8 mouse cellular contexts compared by ENCODE assay signal in the genomic region with DNA sequence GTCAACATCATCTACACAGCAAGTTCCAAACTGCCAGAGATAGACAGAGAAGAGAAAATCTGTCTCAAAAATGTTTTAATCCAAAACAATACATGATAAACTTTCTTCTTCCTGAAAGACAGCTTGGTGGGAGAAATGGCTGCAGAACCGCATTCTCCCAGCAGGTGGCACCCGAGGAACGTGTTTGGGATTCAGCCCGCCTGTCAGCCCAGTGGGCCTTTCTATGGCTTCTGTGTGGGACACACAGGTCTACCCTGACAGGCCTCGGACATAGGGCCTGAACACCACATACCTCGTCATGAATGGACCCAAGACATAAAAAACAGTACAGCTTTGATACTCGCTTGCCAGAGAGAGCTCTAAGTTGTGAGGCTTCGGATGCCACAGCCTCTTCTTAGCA. TPM values are rescaled to one million over a fixed set of nuclear protein-coding genes. Genes with fewer than 3 reads are reported as not detected.
A peak's percentile ranks its signal among the peaks of the same experiment; 100 is the strongest.
DNase-seq lines count a peak whose midpoint lies in the region; ATAC-seq and TF ChIP-seq lines count a peak whose summit lies in the region.

No protein-coding gene starts in this region.

- H3K4me3 ChIP-seq in heart, adult 2 months = no peak overlapping the region
- no peak overlapping the region for H3K4me3 ChIP-seq in kidney, postnatal 0 days (replicated peaks; ENCODE audit: low read depth, low read length)
- no peak overlapping the region for H3K4me3 ChIP-seq in liver, embryonic 11.5 days (ENCODE audit: low read depth, low read length)

- H3K27ac ChIP-seq in heart, adult 2 months = no peak overlapping the region
- H3K27ac ChIP-seq in kidney, postnatal 0 days = no peak overlapping the region
- H3K27ac ChIP-seq in liver, embryonic 11.5 days (ENCODE audit: low read depth, low read length) = no peak overlapping the region

- H3K79me2 ChIP-seq in heart, adult 2 months (replicated peaks; ENCODE audit: control insufficient read depth, insufficient read depth, low read length) = no peaks in the 10 kb centered on the region

- 12% methylated on average over 8 of the region's 8 CpGs for WGBS in heart, adult 2 months
- WGBS in kidney, postnatal 0 days = 19% methylated on average over 8 of the region's 8 CpGs
- 19% methylated on average over 8 of the region's 8 CpGs for WGBS in liver, embryonic 11.5 days

- H3K4me2 ChIP-seq in kidney, postnatal 0 days (ENCODE audit: low read length) = no peak overlapping the region
- no peak overlapping the region for H3K4me2 ChIP-seq in liver, embryonic 11.5 days

- H3K9me3 ChIP-seq in kidney, postnatal 0 days (replicated peaks; ENCODE audit: low read length) = no peaks in the 10 kb centered on the region
- H3K9me3 ChIP-seq in liver, embryonic 11.5 days (ENCODE audit: control insufficient read depth, low read length) = 0 out of 2 replicates have a peak, but pooled peaks cover 2% of the 10 kb centered on the region

- TF ChIP-seq EP300 in heart, adult 2 months (IDR thresholded peaks at IDR 0.05; ENCODE audit: insufficient read depth, low read depth, low read length) = peak; percentile 88

- no peak for TF ChIP-seq POLR2A in heart, adult 2 months (IDR thresholded peaks at IDR 0.05; ENCODE audit: insufficient read depth, low read depth, low read length)

- H3K36me3 ChIP-seq in heart, adult 2 months (ENCODE audit: control insufficient read depth, insufficient read depth, low read length) = no peaks in the 10 kb centered on the region
- no peaks in the 10 kb centered on the region for H3K36me3 ChIP-seq in kidney, postnatal 0 days (ENCODE audit: insufficient read depth, low read length)
- no peaks in the 10 kb centered on the region for H3K36me3 ChIP-seq in liver, embryonic 11.5 days (ENCODE audit: control insufficient read depth, insufficient read depth, low read length)

- peaks cover 5% of the 10 kb centered on the region for H3K4me1 ChIP-seq in heart, adult 2 months (ENCODE audit: control insufficient read depth, insufficient read depth, low read length)
- H3K4me1 ChIP-seq in kidney, postnatal 0 days (replicated peaks; ENCODE audit: insufficient read depth, low read length) = no peaks in the 10 kb centered on the region
- H3K4me1 ChIP-seq in liver, embryonic 11.5 days (replicated peaks; ENCODE audit: control insufficient read depth, insufficient read depth, low read length) = no peaks in the 10 kb centered on the region; the same call in 1 of the 2 replicates

- ATAC-seq in kidney, postnatal 0 days (replicated peaks; ENCODE audit: low FRiP score, low read depth) = no peak
- ATAC-seq in liver, embryonic 11.5 days (replicated peaks; ENCODE audit: low FRiP score) = 0 out of 2 replicates have a peak, but pooled peaks have one; percentile 43

- peak; percentile 56 for DNase-seq in A20 (ENCODE audit: low read depth, low spot score)
- DNase-seq in adrenal gland, postnatal 14 days = peak; percentile 83
- peak; percentile 80 for DNase-seq in embryo, embryonic 9.5 days (ENCODE audit: extremely low spot score)
- peak; percentile 68 to 92 for DNase-seq in heart, adult 2 months
- peak; percentile 72 for DNase-seq in kidney, postnatal 0 days (ENCODE audit: low spot score)
- peak; percentile 69 for DNase-seq in liver, embryonic 11.5 days (ENCODE audit: low spot score)
- DNase-seq in ovary, adult 18-20 months (ENCODE audit: low spot score) = peak; percentile 13
- DNase-seq in thymus, postnatal 14 days = peak; percentile 52

- H3K27me3 ChIP-seq in heart, adult 2 months (ENCODE audit: control insufficient read depth, insufficient read depth, low read length) = no peaks in the 10 kb centered on the region
- H3K27me3 ChIP-seq in kidney, postnatal 0 days (ENCODE audit: insufficient read depth, low read length) = no peaks in the 10 kb centered on the region
- no peaks in the 10 kb centered on the region for H3K27me3 ChIP-seq in liver, embryonic 11.5 days (replicated peaks; ENCODE audit: control insufficient read depth, insufficient read depth, low read length)

- H3K9ac ChIP-seq in heart, adult 2 months (ENCODE audit: low read depth, low read length) = no peak overlapping the region
- no peak overlapping the region for H3K9ac ChIP-seq in kidney, postnatal 0 days (ENCODE audit: low read depth, low read length)
- no peak overlapping the region for H3K9ac ChIP-seq in liver, embryonic 11.5 days (ENCODE audit: low read depth, low read length)

- peak; percentile 93 for TF ChIP-seq CTCF in heart, adult 2 months (IDR thresholded peaks at IDR 0.05)
- TF ChIP-seq CTCF in kidney, postnatal 0 days (IDR thresholded peaks at IDR 0.05; ENCODE audit: low read depth) = peak; percentile 92

- intact Hi-C loops in heart, adult 2 months (cut with DNase I) = loop anchor here (1.0 kb wide), 3 partner anchors 13 to 202 kb away; no protein-coding TSS in a partner anchor

RNA-seq across cellular contexts. Expression of a gene that starts 35.1 kb away (rescaled TPM):
- 7.0 and 9.7 TPM in 2 replicates for total RNA-seq in adrenal gland, postnatal 14 days (2021)
- 10 to 100 TPM; 15.1 to 27.1 TPM for total RNA-seq in heart, adult 2 months (2021)
- polyA plus RNA-seq in heart, adult 2 months (2012; rRNA removed) = 20.4 and 23.2 TPM in 2 replicates
- polyA plus RNA-seq in kidney, postnatal 0 days (2015; fragmentation: Nextera tagmentation; extraction: Ambion mirVana) = 3.0 and 3.5 TPM in 2 replicates
- 1.5 and 1.9 TPM in 2 replicates for polyA plus RNA-seq in liver, embryonic 11.5 days (2014; fragmentation: Nextera tagmentation; extraction: Ambion mirVana)

Comparison
In these comparisons a context has a peak if more than half of its experiments do, and no peak if none do; other contexts are left out.
1. DNase-seq: peak in every context shown above with its lines; median percentile 83 in adrenal gland, postnatal 14 days; 80 in embryo, embryonic 9.5 days; 80 in heart, adult 2 months; 72 in kidney, postnatal 0 days; 69 in liver, embryonic 11.5 days; 56 in A20; 52 in thymus, postnatal 14 days; 13 in ovary, adult 18-20 months.